Mouse (Mus musculus) urinary bladder, postnatal 14 days (tissue): ENCODE results near the gene Nr2e1.

Experiments used
- DNase-seq: peaks from one replicate; pipeline ENCODE4 v3.0.0; 2021; ENCODE audit warnings: low spot score

The Nr2e1 gene

GRCm38 (mm10) chr10:42545707-42546503 lies 37.5 kb downstream of the Nr2e1 start:
- DNase-seq: no peak

GRCm38 (mm10) chr10:42537571-42538316 lies 45.7 kb downstream of the Nr2e1 start:
- no peak for DNase-seq

- no peak for DNase-seq
Measured at GRCm38 (mm10) chr10:42533836-42534453, 49.5 kb downstream of the Nr2e1 start.

GRCm38 (mm10) chr10:42525682-42526081 lies 57.8 kb downstream of the Nr2e1 start:
- no peak for DNase-seq

GRCm38 (mm10) chr10:42523556-42524162 lies 59.8 kb downstream of the Nr2e1 start:
- DNase-seq: no peak

- DNase-seq: no peak
Measured at GRCm38 (mm10) chr10:42522912-42523311, 60.5 kb downstream of the Nr2e1 start.

GRCm38 (mm10) chr10:42521315-42521981 lies 62.0 kb downstream of the Nr2e1 start:
- DNase-seq: no peak

- DNase-seq: no peak
Measured at GRCm38 (mm10) chr10:42518363-42518762, 65.1 kb downstream of the Nr2e1 start.

- no peak for DNase-seq
Measured at GRCm38 (mm10) chr10:42514125-42514524, 69.3 kb downstream of the Nr2e1 start.
